Mouse (Mus musculus): ENCODE results near the gene Car2.

Car2 gene

DNA sequence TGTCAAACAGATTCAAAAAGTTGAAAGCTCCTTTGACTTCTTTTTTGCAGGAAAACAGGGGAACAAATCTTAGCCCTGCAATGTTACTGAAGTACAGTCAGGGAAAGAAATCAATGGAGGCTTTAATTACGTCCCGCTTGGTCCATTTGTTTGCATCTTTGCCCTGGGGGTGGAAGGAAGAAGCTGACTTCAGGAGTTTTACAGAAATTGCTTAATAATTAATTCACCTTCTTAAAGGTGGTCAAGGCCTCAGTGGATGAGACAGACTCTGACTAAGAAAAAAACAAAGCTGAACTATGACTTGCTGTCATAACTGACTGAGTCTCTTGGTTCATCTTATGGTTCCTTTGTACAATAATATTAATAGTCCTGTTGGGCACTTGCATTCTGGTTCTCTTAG is 59.6 kb downstream of the Car2 start:
- DNase-seq (ENCODE audit: low read depth, low spot score): no peak

DNA sequence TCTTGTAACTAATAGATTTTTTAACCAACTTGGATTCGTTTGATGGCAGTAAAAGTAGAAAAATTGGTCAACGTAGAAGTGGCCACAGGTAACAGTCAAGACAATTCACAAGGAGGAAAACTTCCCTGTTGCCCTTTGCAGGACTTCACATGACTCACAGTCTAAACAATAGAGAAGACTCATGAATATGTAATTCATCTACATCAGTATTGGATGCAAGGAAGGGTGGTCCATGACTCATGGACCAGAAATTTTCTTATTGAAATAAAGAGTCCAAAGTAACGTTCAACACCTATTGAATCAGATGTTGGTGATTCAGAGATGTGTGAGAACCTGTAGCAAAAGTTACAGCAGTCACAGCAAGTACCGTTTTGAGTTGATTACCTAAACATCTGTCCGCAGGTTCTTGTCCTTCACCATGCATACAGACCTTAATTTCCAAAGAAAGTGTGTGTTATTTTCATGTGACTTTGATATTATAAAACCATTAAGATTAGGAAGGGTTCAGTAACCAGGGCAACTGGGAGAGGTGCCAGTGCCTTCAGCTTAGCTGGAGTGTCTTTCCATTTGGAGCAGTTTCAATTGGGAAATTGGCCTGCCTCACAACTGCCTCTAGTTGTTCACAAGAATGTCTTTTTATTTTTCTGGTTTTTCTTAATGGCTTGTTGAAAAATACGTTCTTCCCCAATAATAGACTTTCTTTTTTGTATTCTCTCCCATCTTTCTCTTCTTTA is 62.2 kb downstream of the Car2 start:
- no peak for DNase-seq (ENCODE audit: low read depth, low spot score)

DNA sequence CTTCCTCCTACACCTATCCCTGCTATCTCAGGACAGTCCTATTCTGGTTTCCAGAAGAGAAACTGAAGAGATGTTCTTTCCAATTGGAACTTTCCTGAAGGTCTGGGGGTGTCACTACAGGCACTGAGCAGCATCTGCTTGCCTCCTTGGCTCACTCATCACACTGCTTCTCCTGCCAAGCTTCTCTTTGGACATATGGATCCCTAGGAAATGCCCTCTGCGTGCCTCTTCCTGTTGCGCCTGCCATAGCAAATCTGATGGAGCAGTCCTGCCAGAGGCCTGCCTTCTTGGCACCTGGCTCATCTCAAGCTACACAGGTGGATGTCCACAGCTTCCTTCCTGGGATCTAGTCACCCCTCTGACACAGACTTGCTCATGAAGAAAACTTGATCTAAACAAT is 64.0 kb downstream of the Car2 start:
- no peak for DNase-seq (ENCODE audit: low read depth, low spot score)

Data from A20 (cell line).